Mouse (Mus musculus) kidney, adult 2 months (tissue): ENCODE data around the gene Sfxn3. TPM values are rescaled to one million over a fixed set of nuclear protein-coding genes. Genes with fewer than 3 reads are reported as not detected.
A peak's percentile ranks its signal among the peaks of the same experiment; 100 is the strongest.

ENCODE experiments used
- DNase-seq: peaks from one replicate; pipeline ENCODE4 v3.0.0; 2021
- H3K27ac ChIP-seq: fragments of 200-500 bp; 2 replicates; pipeline ENCODE4 v1.5.1; 2012; ENCODE audit warnings: low read depth, low read length, control low read depth, inconsistent platforms; ENCODE audit not compliant: insufficient read depth
- H3K27me3 ChIP-seq: fragments of 200-500 bp; replicated peaks from 2 replicates; pipeline ENCODE4 v1.6.1; 2012; ENCODE audit warnings: mild to moderate bottlenecking, moderate library complexity, low read length, inconsistent platforms; ENCODE audit not compliant: control insufficient read depth, insufficient read depth
- H3K36me3 ChIP-seq: fragments of 200-500 bp; 2 replicates; pipeline ENCODE4 v1.6.1; 2012; ENCODE audit warnings: mild to moderate bottlenecking, moderate library complexity, low read length, inconsistent platforms; ENCODE audit not compliant: control insufficient read depth, insufficient read depth
- H3K4me1 ChIP-seq: fragments of 200-500 bp; 2 replicates; pipeline ENCODE4 v1.6.1; 2011; ENCODE audit warnings: low read length; ENCODE audit not compliant: control insufficient read depth, insufficient read depth
- H3K4me3 ChIP-seq: fragments of 200-500 bp; 2 replicates; pipeline ENCODE4 v1.5.1; 2011; ENCODE audit warnings: mild to moderate bottlenecking, low read depth, low read length, control low read depth; ENCODE audit not compliant: insufficient read depth
- CTCF ChIP-seq: fragments of 200-500 bp; conservative IDR thresholded peaks from 2 replicates; pipeline ENCODE4 v1.5.1; 2011; ENCODE audit warnings: low read depth, mild to moderate bottlenecking, control low read depth, low read length, moderate library complexity, mixed read lengths; ENCODE audit not compliant: insufficient read depth, insufficient read length
- POLR2A ChIP-seq: fragments of 200-500 bp; IDR thresholded peaks from one replicate; pipeline ENCODE4 v1.6.1; 2011; ENCODE audit warnings: low read depth, low read length, control low read depth
- WGBS: fragments of 180-500 bp; shearing (Covaris S2); methylation state at CpG from one replicate; pipeline ENCODE4 v1.1.7; 2018; 5-methylcytosine and 5-hydroxymethylcytosine counted together
- polyA plus RNA-seq: library from polyadenylated mRNA; depleted of rRNA; stranded (reverse); fragments of >200 nt; gene quantifications from 2 replicates; pipeline ENCODE4 v1.2.3, GENCODE M21; 2012

Gene Sfxn3
- polyA plus RNA-seq, 1 experiment, result 20.8 TPM

- Histone ChIP-seq H3K4me1 (peaks cover 10% of the 10 kb centered on the region), H3K27ac (peak overlapping the region; percentile 85), H3K27me3 (no peaks in the 10 kb centered on the region), H3K36me3 (no peaks in the 10 kb centered on the region), H3K4me3 (peak overlapping the region; percentile 79)
- 1% methylated on average over 25 of the region's 25 CpGs for WGBS
- DNase-seq, result peak; percentile 92
- TF ChIP-seq POLR2A, result no peak
- TF ChIP-seq CTCF, result 0 out of 2 replicates have a peak, but pooled peaks have one; percentile 7
These were observed 32.3 kb upstream of the Sfxn3 start for GRCm38 (mm10) chr19:45014981-45015402.

DNA sequence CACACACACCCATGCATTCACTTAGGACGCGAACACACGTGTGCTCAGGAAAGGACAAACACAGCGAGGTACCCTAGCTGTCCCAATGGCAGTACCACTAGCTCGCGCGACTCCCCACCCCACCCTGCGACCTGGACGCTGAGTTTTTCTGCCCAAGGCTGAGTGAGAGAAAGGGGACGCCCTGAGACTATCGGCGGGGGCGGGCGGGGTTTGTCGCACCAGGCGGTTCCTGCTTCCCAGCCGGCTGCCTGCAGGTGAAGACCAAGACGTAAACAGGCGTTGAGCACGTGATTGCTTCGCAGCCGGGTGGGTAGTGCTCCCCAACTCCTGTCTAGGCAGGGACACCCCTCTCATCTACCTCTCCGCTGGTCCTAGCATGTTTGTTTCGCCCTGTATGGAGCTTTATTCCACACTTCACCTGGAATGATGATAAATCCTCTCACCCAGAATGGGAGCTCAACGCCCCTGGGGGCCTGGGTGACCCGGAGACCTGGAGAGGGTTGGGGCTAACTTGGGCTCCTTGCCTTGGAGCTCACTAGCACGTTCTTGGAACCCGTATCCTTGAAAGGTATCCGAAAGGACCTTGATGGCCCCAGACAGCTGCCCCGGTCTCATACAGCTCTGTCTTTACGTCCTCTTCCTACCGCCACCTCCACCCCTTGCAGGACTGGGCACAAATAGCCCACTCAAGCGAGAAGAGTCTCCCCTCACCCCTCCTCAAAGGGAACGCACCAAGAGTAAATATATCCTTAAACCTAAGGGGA lies 31.6 kb upstream of the Sfxn3 start:
- under 1% methylated on average over 34 of the region's 34 CpGs for WGBS
- peak overlapping the region; percentile 79 for H3K4me3 ChIP-seq
- peak; percentile 76 for DNase-seq
- no peaks in the 10 kb centered on the region for H3K27me3 ChIP-seq
- TF ChIP-seq POLR2A (no peak), CTCF (no peak)
- H3K4me1 ChIP-seq, result peaks cover 11% of the 10 kb centered on the region
- H3K27ac ChIP-seq, result peak overlapping the region; percentile 85
- no peaks in the 10 kb centered on the region for H3K36me3 ChIP-seq

GRCm38 (mm10) chr19:45016341-45017215 lies 30.7 kb upstream of the Sfxn3 start:
- peak overlapping the region; percentile 85 for H3K27ac ChIP-seq
- peaks cover 15% of the 10 kb centered on the region for H3K4me1 ChIP-seq
- H3K36me3 ChIP-seq, result no peaks in the 10 kb centered on the region
- DNase-seq, result peak; percentile 94
- WGBS, result under 1% methylated on average over 18 of the region's 18 CpGs
- H3K4me3 ChIP-seq, result peak overlapping the region; percentile 79
- H3K27me3 ChIP-seq, result no peaks in the 10 kb centered on the region
- TF ChIP-seq POLR2A (no peak), CTCF (no peak)

- peak overlapping the region; percentile 98 for H3K27ac ChIP-seq
- peak overlapping the region; percentile 77 for H3K4me3 ChIP-seq
- no peaks in the 10 kb centered on the region for H3K27me3 ChIP-seq
- WGBS, result 0% methylated on average over 24 of the region's 27 CpGs
- DNase-seq, result peak; percentile 92
- H3K4me1 ChIP-seq, result peaks cover 15% of the 10 kb centered on the region
- TF ChIP-seq POLR2A (peak; percentile 7), CTCF (peak; percentile 32)
- no peaks in the 10 kb centered on the region for H3K36me3 ChIP-seq
These were observed 30.0 kb upstream of the Sfxn3 start for GRCm38 (mm10) chr19:45017216-45017771.

- no peaks in the 10 kb centered on the region for H3K27me3 ChIP-seq
- no peaks in the 10 kb centered on the region for H3K36me3 ChIP-seq
- WGBS, result 2% methylated on average over 42 of the region's 48 CpGs
- peak overlapping the region; percentile 98 for H3K27ac ChIP-seq
- TF ChIP-seq POLR2A (no peak), CTCF (no peak)
- DNase-seq, result peak; percentile 92
- H3K4me3 ChIP-seq, result peak overlapping the region; percentile 77
- peaks cover 15% of the 10 kb centered on the region for H3K4me1 ChIP-seq
These were observed 29.4 kb upstream of the Sfxn3 start for GRCm38 (mm10) chr19:45017909-45018308.

DNA sequence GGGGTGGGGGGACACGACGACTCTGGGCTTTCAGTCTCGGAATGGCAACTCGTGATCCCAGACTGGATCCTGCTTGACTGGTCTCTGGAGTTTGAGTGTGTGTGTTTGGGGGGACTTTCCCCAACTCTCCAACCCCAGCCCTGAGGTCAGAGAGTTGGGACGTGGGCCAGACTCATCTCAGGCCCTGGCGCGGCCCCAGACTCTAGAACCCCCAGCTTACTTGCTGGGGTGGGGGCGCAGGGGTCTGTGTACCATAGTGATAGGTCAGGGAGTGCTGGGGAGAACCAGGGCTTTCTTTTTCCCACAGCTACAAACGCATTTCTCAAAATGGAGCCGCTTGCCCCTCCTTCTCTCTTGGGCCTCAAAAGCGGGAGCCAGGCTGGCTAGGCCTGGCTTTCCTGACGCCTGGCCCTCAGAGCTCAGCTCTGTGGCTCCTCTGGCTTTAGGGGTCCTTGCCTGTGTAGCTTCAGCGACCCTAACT lies 28.9 kb upstream of the Sfxn3 start:
- Histone ChIP-seq H3K27ac (peak overlapping the region; percentile 90), H3K27me3 (no peaks in the 10 kb centered on the region), H3K4me1 (peaks cover 15% of the 10 kb centered on the region), H3K36me3 (no peaks in the 10 kb centered on the region), H3K4me3 (peak overlapping the region; percentile 77)
- peak; percentile 40 for DNase-seq
- WGBS, result 6% methylated on average over 13 of the region's 13 CpGs
- TF ChIP-seq POLR2A (no peak), CTCF (no peak)
